In genomic region chr3:31016594-31017196, GRCm38 (mm10) we compare ENCODE assay signal across 13 mouse cellular contexts. TPM values are rescaled to one million over a fixed set of nuclear protein-coding genes. Genes with fewer than 3 reads are reported as not detected.
DNase-seq lines count a peak whose midpoint lies in the region; ATAC-seq and TF ChIP-seq lines count a peak whose summit lies in the region.
"Had no signal": no experiment of that assay in that cellular context is flagged by ENCODE, and none has a peak within 500 bp of the region (broad histone marks: within the 10 kb centered on the region; RNA-seq: fewer than 3 reads in every experiment).

No protein-coding gene starts in this region.

- no peak for DNase-seq in kidney, postnatal 25 days
- peak; percentile 73 for DNase-seq in embryo, embryonic 10.5 days (ENCODE audit: low spot score)
- DNase-seq in kidney, postnatal 14 days, result peak; percentile 24
- no peak for DNase-seq in frontal cortex, postnatal 36 days (ENCODE audit: low spot score in 2 of 2)
- no peak for DNase-seq in layer of hippocampus, postnatal 25 days (ENCODE audit: extremely low spot score in 1 of 2, low spot score in 1 of 2)
- no peak for DNase-seq in heart, adult 18-20 months
- DNase-seq: adrenal gland, postnatal 10 days; cerebellum, adult 8-10 months had no signal

- TF ChIP-seq CTCF in E14TG2a.4 (conservative IDR thresholded peaks at IDR 0.05; ENCODE audit: low read length), result no peak

- H3K4me1 ChIP-seq in kidney, embryonic 14.5 days (ENCODE audit: control insufficient read depth, insufficient read depth, low read length), result peaks cover 31% of the 10 kb centered on the region
- peaks cover 94% of the 10 kb centered on the region for H3K4me1 ChIP-seq in E14TG2a.4 (replicated peaks; ENCODE audit: low read depth, low read length)

- no peak overlapping the region for H3K4me3 ChIP-seq in kidney, embryonic 14.5 days (ENCODE audit: low read length)
- H3K4me3 ChIP-seq in E14TG2a.4 (replicated peaks; ENCODE audit: low read length), result peak overlapping the region; percentile 75
- H3K4me3 ChIP-seq: limb, embryonic 13.5 days; midbrain, embryonic 12.5 days had no signal

- WGBS in kidney, embryonic 14.5 days, result 36% methylated on average over 9 of the region's 9 CpGs

- ATAC-seq in kidney, embryonic 14.5 days (ENCODE audit: low FRiP score, low TSS enrichment), result peak; percentile 32

- H3K9me3 ChIP-seq in kidney, embryonic 14.5 days (ENCODE audit: control insufficient read depth, low read length), result no peaks in the 10 kb centered on the region
- H3K9me3 ChIP-seq in E14TG2a.4 (ENCODE audit: low read length), result no peaks in the 10 kb centered on the region
- H3K9me3 ChIP-seq: limb, embryonic 13.5 days; midbrain, embryonic 12.5 days had no signal

- H3K4me2 ChIP-seq in kidney, embryonic 14.5 days (replicated peaks; ENCODE audit: low read depth, low read length), result no peak overlapping the region
- H3K4me2 ChIP-seq: heart, embryonic 11.5 days; limb, embryonic 13.5 days; midbrain, embryonic 12.5 days had no signal

- H3K36me3 ChIP-seq in kidney, embryonic 14.5 days (ENCODE audit: control insufficient read depth, insufficient read depth, low read length), result 0 out of 2 replicates have a peak, but pooled peaks cover 3% of the 10 kb centered on the region
- peaks cover 25% of the 10 kb centered on the region for H3K36me3 ChIP-seq in E14TG2a.4 (ENCODE audit: insufficient read depth, low read length)

- H3K9ac ChIP-seq in kidney, embryonic 14.5 days (ENCODE audit: low read depth, low read length), result no peak overlapping the region
- H3K9ac ChIP-seq: limb, embryonic 13.5 days; midbrain, embryonic 12.5 days had no signal

- H3K27ac ChIP-seq in kidney, embryonic 14.5 days (ENCODE audit: low read depth, low read length), result peak overlapping the region; percentile 55; the same call in 1 of the 2 replicates
- H3K27ac ChIP-seq: midbrain, embryonic 12.5 days had no signal

- no peaks in the 10 kb centered on the region for H3K27me3 ChIP-seq in kidney, embryonic 14.5 days (ENCODE audit: control insufficient read depth, insufficient read depth, low read length)
- no peaks in the 10 kb centered on the region for H3K27me3 ChIP-seq in E14TG2a.4 (ENCODE audit: insufficient read depth, low read length)
- H3K27me3 ChIP-seq: limb, embryonic 13.5 days; midbrain, embryonic 12.5 days had no signal

RNA-seq across cellular contexts. Expression of gene Prkci, which starts 21.1 kb away (rescaled TPM):
- 19.4 and 48.4 TPM in 2 replicates for polyA plus RNA-seq in kidney, embryonic 14.5 days (2014; fragmentation: Nextera tagmentation; extraction: Ambion mirVana)
- total RNA-seq in layer of hippocampus, postnatal 25 days (2021), result 10 to 100 TPM; 56.8 to 63.4 TPM
- total RNA-seq in heart, adult 18-20 months (2021), result 10 to 100 TPM; 12.6 to 13.0 TPM

RNA-seq across cellular contexts. Expression of gene Phc3, which starts 47.5 kb away (rescaled TPM):
- 5.5 and 8.7 TPM in 2 replicates for polyA plus RNA-seq in kidney, embryonic 14.5 days (2014; fragmentation: Nextera tagmentation; extraction: Ambion mirVana)
- 10 to 100 TPM; 31.2 to 42.4 TPM for total RNA-seq in layer of hippocampus, postnatal 25 days (2021)
- total RNA-seq in heart, adult 18-20 months (2021), result 10 to 100 TPM; 14.2 to 16.8 TPM

Comparison
In these comparisons a context has a peak if more than half of its experiments do, and no peak if none do; other contexts are left out.
1. DNase-seq: peak in embryo, embryonic 10.5 days (single experiment) and kidney, postnatal 14 days (single experiment); none in kidney, postnatal 25 days (0 of 2), frontal cortex, postnatal 36 days (0 of 2), layer of hippocampus, postnatal 25 days (0 of 2) and heart, adult 18-20 months (0 of 2).
2. RNA of gene Prkci, which starts 21.1 kb away (total RNA-seq): 56.8 to 63.4 TPM in layer of hippocampus, postnatal 25 days; 12.6 to 13.0 TPM in heart, adult 18-20 months; every median in the first group is over 4 times any median in the second.